Mouse (Mus musculus) neural tube, embryonic 12.5 days (tissue): ENCODE results near the gene Ngrn. TPM values are rescaled to one million over a fixed set of nuclear protein-coding genes. Genes with fewer than 3 reads are reported as not detected.
A peak's percentile ranks its signal among the peaks of the same experiment; 100 is the strongest.

Experiments
- ATAC-seq: fragments of 200-750 bp; cut with Nextera tagmentation; 2 replicates; pipeline ENCODE4 v1.8.0; 2017; ENCODE audit warnings: low read depth, mild to moderate bottlenecking, moderate TSS enrichment, moderate library complexity; ENCODE audit not compliant: low FRiP score
- H3K27ac ChIP-seq: fragments of 300-500 bp; sonication (generic); 2 replicates; pipeline ENCODE4 v1.5.1; 2016
- H3K27me3 ChIP-seq: fragments of 300-500 bp; sonication (generic); replicated peaks from 2 replicates; pipeline ENCODE4 v1.6.1; 2016; ENCODE audit warnings: mild to moderate bottlenecking
- H3K36me3 ChIP-seq: fragments of 300-500 bp; sonication (generic); 2 replicates; pipeline ENCODE4 v1.6.1; 2016; ENCODE audit warnings: mild to moderate bottlenecking
- H3K4me1 ChIP-seq: fragments of 300-500 bp; sonication (generic); 2 replicates; pipeline ENCODE4 v1.6.1; 2016
- H3K4me2 ChIP-seq: fragments of 300-500 bp; sonication (generic); replicated peaks from 2 replicates; pipeline ENCODE4 v1.6.1; 2016; ENCODE audit warnings: mild to moderate bottlenecking
- H3K4me3 ChIP-seq: fragments of 300-500 bp; sonication (generic); 2 replicates; pipeline ENCODE4 v1.5.1; 2016
- H3K9ac ChIP-seq: fragments of 300-500 bp; sonication (generic); 2 replicates; pipeline ENCODE4 v1.6.1; 2016; ENCODE audit warnings: mild to moderate bottlenecking
- H3K9me3 ChIP-seq: fragments of 300-500 bp; sonication (generic); 2 replicates; pipeline ENCODE4 v1.6.1; 2016; ENCODE audit warnings: mild to moderate bottlenecking
- WGBS: fragments of 180-500 bp; shearing (Covaris S2); methylation state at CpG from one replicate; pipeline ENCODE4 v1.1.7; 2016; 5-methylcytosine and 5-hydroxymethylcytosine counted together
- polyA plus RNA-seq: library from polyadenylated mRNA; unstranded; fragments of >200 nt; fragmentation: Nextera tagmentation; extraction: Ambion mirVana; gene quantifications from 2 replicates; pipeline ENCODE4 v1.2.1, GENCODE M21; 2016

Ngrn gene
- polyA plus RNA-seq, 1 experiment from 2014 or later: 54.9 TPM

GRCm38 (mm10) chr7:80294062-80294763 is 33.2 kb downstream of the Ngrn start, which contains the start of gene Prc1:
TSS of gene Prc1 (plus strand) at chr7:80294450.
- no peaks in the 10 kb centered on the region for H3K27me3 ChIP-seq
- H3K9me3 ChIP-seq: no peaks in the 10 kb centered on the region
- H3K36me3 ChIP-seq: peaks cover 24% of the 10 kb centered on the region
- H3K27ac ChIP-seq: peak within 1 kb of the TSS; percentile 46; the same call in 1 of the 2 replicates
- peak within 1 kb of the TSS; percentile 79 for H3K4me3 ChIP-seq
- under 1% methylated on average over 52 of the region's 52 CpGs for WGBS
- peaks cover 14% of the 10 kb centered on the region for H3K4me1 ChIP-seq
- peak; percentile 99 for ATAC-seq
- H3K9ac ChIP-seq: peak within 1 kb of the TSS; percentile 74
- peak within 1 kb of the TSS; percentile 92 for H3K4me2 ChIP-seq

- peak overlapping the region; percentile 74 for H3K9ac ChIP-seq
- H3K27me3 ChIP-seq: no peaks in the 10 kb centered on the region
- H3K27ac ChIP-seq: peak overlapping the region; percentile 46; the same call in 1 of the 2 replicates
- ATAC-seq: peak; percentile 52; the same call in 1 of the 2 replicates
- peaks cover 25% of the 10 kb centered on the region for H3K36me3 ChIP-seq
- H3K4me2 ChIP-seq: peak overlapping the region; percentile 92
- no peaks in the 10 kb centered on the region for H3K9me3 ChIP-seq
- H3K4me1 ChIP-seq: peaks cover 14% of the 10 kb centered on the region
- peak overlapping the region; percentile 79 for H3K4me3 ChIP-seq
- 8% methylated on average over 37 of the region's 37 CpGs for WGBS
Measured at GRCm38 (mm10) chr7:80294764-80295648, 34.0 kb downstream of the Ngrn start.

- Histone ChIP-seq H3K9me3 (no peaks in the 10 kb centered on the region), H3K27ac (no peak overlapping the region), H3K4me3 (no peak overlapping the region), H3K4me1 (peaks cover 14% of the 10 kb centered on the region), H3K9ac (no peak overlapping the region), H3K27me3 (no peaks in the 10 kb centered on the region), H3K4me2 (peak overlapping the region; percentile 92), H3K36me3 (peaks cover 22% of the 10 kb centered on the region)
- 93% methylated on average over 6 of the region's 6 CpGs for WGBS
- no peak for ATAC-seq
Measured at GRCm38 (mm10) chr7:80296462-80296861, 35.4 kb downstream of the Ngrn start.

- H3K4me3 ChIP-seq: no peak overlapping the region
- no peak overlapping the region for H3K9ac ChIP-seq
- no peaks in the 10 kb centered on the region for H3K9me3 ChIP-seq
- H3K4me2 ChIP-seq: no peak overlapping the region
- peaks cover 26% of the 10 kb centered on the region for H3K36me3 ChIP-seq
- no peak overlapping the region for H3K27ac ChIP-seq
- no peaks in the 10 kb centered on the region for H3K27me3 ChIP-seq
- WGBS: 90% methylated on average over 3 of the region's 3 CpGs
- H3K4me1 ChIP-seq: peaks cover 14% of the 10 kb centered on the region
- ATAC-seq: no peak
Measured at GRCm38 (mm10) chr7:80297041-80297440, 36.0 kb downstream of the Ngrn start.

GRCm38 (mm10) chr7:80298754-80299153 is 37.7 kb downstream of the Ngrn start:
- H3K4me2 ChIP-seq: no peak overlapping the region
- 93% methylated on average over 4 of the region's 4 CpGs for WGBS
- peaks cover 14% of the 10 kb centered on the region for H3K4me1 ChIP-seq
- no peak overlapping the region for H3K9ac ChIP-seq
- H3K9me3 ChIP-seq: no peaks in the 10 kb centered on the region
- H3K36me3 ChIP-seq: peaks cover 29% of the 10 kb centered on the region
- no peak for ATAC-seq
- no peak overlapping the region for H3K27ac ChIP-seq
- no peaks in the 10 kb centered on the region for H3K27me3 ChIP-seq
- H3K4me3 ChIP-seq: no peak overlapping the region

GRCm38 (mm10) chr7:80299568-80299967 is 38.6 kb downstream of the Ngrn start:
- Histone ChIP-seq H3K36me3 (peaks cover 37% of the 10 kb centered on the region), H3K27me3 (no peaks in the 10 kb centered on the region), H3K4me1 (peaks cover 11% of the 10 kb centered on the region; the same call in 1 of the 2 replicates), H3K4me2 (no peak overlapping the region), H3K4me3 (no peak overlapping the region), H3K27ac (no peak overlapping the region), H3K9ac (no peak overlapping the region), H3K9me3 (no peaks in the 10 kb centered on the region)
- 97% methylated on average over 3 of the region's 3 CpGs for WGBS
- ATAC-seq: no peak

GRCm38 (mm10) chr7:80301522-80301921 is 40.5 kb downstream of the Ngrn start:
- Histone ChIP-seq H3K4me2 (no peak overlapping the region), H3K27ac (no peak overlapping the region), H3K36me3 (peaks cover 55% of the 10 kb centered on the region), H3K9ac (no peak overlapping the region), H3K27me3 (no peaks in the 10 kb centered on the region), H3K4me3 (no peak overlapping the region), H3K4me1 (peaks cover 3% of the 10 kb centered on the region; the same call in 1 of the 2 replicates), H3K9me3 (no peaks in the 10 kb centered on the region)
- WGBS: 93% methylated on average over 2 of the region's 2 CpGs
- ATAC-seq: no peak

- no peak overlapping the region for H3K9ac ChIP-seq
- no peaks in the 10 kb centered on the region for H3K9me3 ChIP-seq
- ATAC-seq: no peak
- H3K4me2 ChIP-seq: no peak overlapping the region
- 90% methylated on average over 3 of the region's 3 CpGs for WGBS
- H3K4me3 ChIP-seq: no peak overlapping the region
- peaks cover 77% of the 10 kb centered on the region for H3K36me3 ChIP-seq
- no peaks in the 10 kb centered on the region for H3K4me1 ChIP-seq
- H3K27me3 ChIP-seq: no peaks in the 10 kb centered on the region
- H3K27ac ChIP-seq: no peak overlapping the region
Measured at GRCm38 (mm10) chr7:80307766-80308165, 46.8 kb downstream of the Ngrn start.

GRCm38 (mm10) chr7:80310771-80311170 is 49.8 kb downstream of the Ngrn start:
- Histone ChIP-seq H3K4me1 (no peaks in the 10 kb centered on the region), H3K4me2 (no peak overlapping the region), H3K27me3 (no peaks in the 10 kb centered on the region), H3K9ac (no peak overlapping the region), H3K36me3 (peaks cover 86% of the 10 kb centered on the region), H3K9me3 (no peaks in the 10 kb centered on the region), H3K4me3 (no peak overlapping the region), H3K27ac (no peak overlapping the region)
- ATAC-seq: no peak
- WGBS: 93% methylated on average over 7 of the region's 7 CpGs

Other genes starting within 250 kb of the Ngrn start
- gene Zfp710, start 236.4 kb upstream of the Ngrn start, polyA plus RNA-seq: 24.7 and 26.3 TPM in 2 replicates
- 299 and 313 TPM in 2 replicates for gene Idh2, start 145.8 kb upstream of the Ngrn start, polyA plus RNA-seq
- 18.9 and 20.5 TPM in 2 replicates for gene Sema4b, start 74.4 kb upstream of the Ngrn start, polyA plus RNA-seq
- gene Cib1, start 28.4 kb upstream of the Ngrn start, polyA plus RNA-seq: 43.1 and 47.5 TPM in 2 replicates
- 4.9 and 5.0 TPM in 2 replicates for gene Gdpgp1, start 28.4 kb upstream of the Ngrn start, polyA plus RNA-seq
- gene Ttll13, start 14.8 kb upstream of the Ngrn start, polyA plus RNA-seq: 1.2 and 2.0 TPM in 2 replicates
- gene Vps33b, start 8.4 kb downstream of the Ngrn start, polyA plus RNA-seq: 17.6 and 22.1 TPM in 2 replicates
- 121 and 123 TPM in 2 replicates for gene Prc1, start 33.2 kb downstream of the Ngrn start, polyA plus RNA-seq
- 10.2 and 12.5 TPM in 2 replicates for gene Rccd1, start 63.2 kb downstream of the Ngrn start, polyA plus RNA-seq
- gene Unc45a, start 79.8 kb downstream of the Ngrn start, polyA plus RNA-seq: 55.8 and 59.9 TPM in 2 replicates
- 20.6 and 21.1 TPM in 2 replicates for gene Hddc3, start 81.9 kb downstream of the Ngrn start, polyA plus RNA-seq
- 25.0 and 25.5 TPM in 2 replicates for gene Man2a2, start 110.2 kb downstream of the Ngrn start, polyA plus RNA-seq
- 7.7 and 9.0 TPM in 2 replicates for gene Fes, start 126.7 kb downstream of the Ngrn start, polyA plus RNA-seq
- 6.3 and 6.5 TPM in 2 replicates for gene Furin, start 144.2 kb downstream of the Ngrn start, polyA plus RNA-seq